Mouse (Mus musculus) olfactory bulb, adult 2 months (tissue): ENCODE data around the gene Mbtps1.

Experiments used
- CTCF ChIP-seq: fragments of 200-500 bp; IDR thresholded peaks from 2 replicates; pipeline ENCODE4 v1.5.1; 2012; ENCODE audit warnings: low read depth, mild to moderate bottlenecking, low read length, moderate library complexity; ENCODE audit not compliant: insufficient read depth
- POLR2A ChIP-seq: fragments of 200-500 bp; IDR thresholded peaks from 2 replicates; pipeline ENCODE4 v1.6.1; 2012; ENCODE audit warnings: mild to moderate bottlenecking, low read depth, low read length, moderate library complexity; ENCODE audit not compliant: insufficient read depth

DNA sequence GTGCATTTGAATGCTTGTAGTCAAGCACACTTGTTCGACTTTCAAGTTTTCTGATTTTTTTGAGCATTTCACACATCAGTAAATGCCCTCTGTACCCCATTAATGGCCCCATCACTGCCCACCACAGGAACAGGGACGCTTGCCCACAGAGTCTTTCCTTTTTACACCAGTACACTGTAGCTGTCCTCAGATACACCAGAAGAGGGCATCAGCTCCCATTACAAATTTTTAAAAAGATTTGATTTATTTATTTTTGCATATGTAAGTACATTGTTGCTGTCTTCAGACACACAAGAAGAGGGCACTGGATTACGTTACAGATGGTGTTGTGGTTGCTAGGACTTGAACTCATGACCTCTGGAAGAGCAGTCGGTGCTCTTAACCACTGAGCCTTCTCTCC is 29.8 kb upstream of the Mbtps1 start:
- TF ChIP-seq CTCF (no peak), POLR2A (no peak)
